Mouse (Mus musculus) intestine, embryonic 15.5 days (tissue): ENCODE results near the gene Ankrd55. TPM values are rescaled to one million over a fixed set of nuclear protein-coding genes. Genes with fewer than 3 reads are reported as not detected.

Experiments used
- ATAC-seq: fragments of 200-750 bp; cut with Nextera tagmentation; 2 replicates; pipeline ENCODE4 v1.8.0; 2017; ENCODE audit warnings: moderate TSS enrichment, moderate library complexity
- H3K27ac ChIP-seq: fragments of 300-500 bp; sonication (generic); 2 replicates; pipeline ENCODE4 v1.5.1; 2015; ENCODE audit warnings: mild to moderate bottlenecking, inconsistent platforms
- H3K27me3 ChIP-seq: fragments of 300-500 bp; sonication (generic); replicated peaks from 2 replicates; pipeline ENCODE4 v1.6.1; 2015; ENCODE audit warnings: inconsistent platforms
- H3K36me3 ChIP-seq: fragments of 300-500 bp; sonication (generic); 2 replicates; pipeline ENCODE4 v1.6.1; 2015; ENCODE audit warnings: inconsistent platforms
- H3K4me1 ChIP-seq: fragments of 300-500 bp; sonication (generic); replicated peaks from 2 replicates; pipeline ENCODE4 v1.6.1; 2015; ENCODE audit warnings: inconsistent platforms
- H3K4me2 ChIP-seq: fragments of 300-500 bp; sonication (generic); replicated peaks from 2 replicates; pipeline ENCODE4 v1.6.1; 2015; ENCODE audit warnings: mild to moderate bottlenecking, inconsistent platforms
- H3K4me3 ChIP-seq: fragments of 300-500 bp; sonication (generic); replicated peaks from 2 replicates; pipeline ENCODE4 v1.5.1; 2015; ENCODE audit warnings: inconsistent platforms
- H3K9ac ChIP-seq: fragments of 300-500 bp; sonication (generic); 2 replicates; pipeline ENCODE4 v1.6.1; 2015; ENCODE audit warnings: inconsistent platforms
- H3K9me3 ChIP-seq: fragments of 300-500 bp; sonication (generic); 2 replicates; pipeline ENCODE4 v1.6.1; 2016; ENCODE audit warnings: inconsistent platforms
- WGBS: fragments of 180-500 bp; shearing (Covaris S2); methylation state at CpG from one replicate; pipeline ENCODE4 v1.1.7; 2015; 5-methylcytosine and 5-hydroxymethylcytosine counted together
- polyA plus RNA-seq: library from polyadenylated mRNA; unstranded; fragments of >200 nt; fragmentation: Nextera tagmentation; extraction: Ambion mirVana; gene quantifications from 2 replicates; pipeline ENCODE4 v1.2.1, GENCODE M21; 2015

Ankrd55 gene
- polyA plus RNA-seq, 1 experiment from 2014 or later = 0.21 TPM

- no peak overlapping the region for H3K9ac ChIP-seq
- H3K36me3 ChIP-seq = no peaks in the 10 kb centered on the region
- H3K4me1 ChIP-seq = no peaks in the 10 kb centered on the region
- 90% methylated on average over 1 of the region's 1 CpGs for WGBS
- H3K4me2 ChIP-seq = no peak overlapping the region
- H3K4me3 ChIP-seq = no peak overlapping the region
- no peaks in the 10 kb centered on the region for H3K9me3 ChIP-seq
- H3K27me3 ChIP-seq = no peaks in the 10 kb centered on the region
- no peak overlapping the region for H3K27ac ChIP-seq
- ATAC-seq = no peak
Measured at GRCm38 (mm10) chr13:112348250-112348649, 60.0 kb downstream of the Ankrd55 start.

GRCm38 (mm10) chr13:112348896-112349484, 60.7 kb downstream of the Ankrd55 start:
- Histone ChIP-seq H3K4me3 (no peak overlapping the region), H3K4me1 (no peaks in the 10 kb centered on the region), H3K9ac (no peak overlapping the region), H3K27me3 (no peaks in the 10 kb centered on the region), H3K9me3 (no peaks in the 10 kb centered on the region), H3K27ac (no peak overlapping the region), H3K4me2 (no peak overlapping the region), H3K36me3 (no peaks in the 10 kb centered on the region)
- no peak for ATAC-seq
- 89% methylated on average over 14 of the region's 14 CpGs for WGBS

- H3K9me3 ChIP-seq = no peaks in the 10 kb centered on the region
- H3K27ac ChIP-seq = no peak overlapping the region
- H3K4me2 ChIP-seq = no peak overlapping the region
- H3K4me3 ChIP-seq = no peak overlapping the region
- no peaks in the 10 kb centered on the region for H3K36me3 ChIP-seq
- no peak overlapping the region for H3K9ac ChIP-seq
- no peaks in the 10 kb centered on the region for H3K27me3 ChIP-seq
- ATAC-seq = no peak
- 92% methylated on average over 7 of the region's 7 CpGs for WGBS
- no peaks in the 10 kb centered on the region for H3K4me1 ChIP-seq
Measured at GRCm38 (mm10) chr13:112349500-112349899, 61.2 kb downstream of the Ankrd55 start.

- H3K4me2 ChIP-seq = no peak overlapping the region
- H3K4me3 ChIP-seq = no peak overlapping the region
- no peak overlapping the region for H3K9ac ChIP-seq
- no peak overlapping the region for H3K27ac ChIP-seq
- no peak for ATAC-seq
- H3K9me3 ChIP-seq = no peaks in the 10 kb centered on the region
- H3K36me3 ChIP-seq = no peaks in the 10 kb centered on the region
- 72% methylated on average over 8 of the region's 8 CpGs for WGBS
- no peaks in the 10 kb centered on the region for H3K4me1 ChIP-seq
- H3K27me3 ChIP-seq = no peaks in the 10 kb centered on the region
Measured at GRCm38 (mm10) chr13:112351943-112352342, 63.7 kb downstream of the Ankrd55 start.

GRCm38 (mm10) chr13:112354109-112354867, 66.0 kb downstream of the Ankrd55 start:
- no peak for ATAC-seq
- no peaks in the 10 kb centered on the region for H3K27me3 ChIP-seq
- 39% methylated on average over 6 of the region's 6 CpGs for WGBS
- no peak overlapping the region for H3K27ac ChIP-seq
- no peaks in the 10 kb centered on the region for H3K4me1 ChIP-seq
- H3K4me3 ChIP-seq = no peak overlapping the region
- H3K36me3 ChIP-seq = no peaks in the 10 kb centered on the region
- no peak overlapping the region for H3K9ac ChIP-seq
- H3K4me2 ChIP-seq = no peak overlapping the region
- H3K9me3 ChIP-seq = no peaks in the 10 kb centered on the region

- H3K9me3 ChIP-seq = no peaks in the 10 kb centered on the region
- 82% methylated on average over 10 of the region's 10 CpGs for WGBS
- no peak overlapping the region for H3K9ac ChIP-seq
- H3K4me2 ChIP-seq = no peak overlapping the region
- H3K27me3 ChIP-seq = no peaks in the 10 kb centered on the region
- no peak for ATAC-seq
- no peak overlapping the region for H3K4me3 ChIP-seq
- no peaks in the 10 kb centered on the region for H3K4me1 ChIP-seq
- no peaks in the 10 kb centered on the region for H3K36me3 ChIP-seq
- no peak overlapping the region for H3K27ac ChIP-seq
Measured at GRCm38 (mm10) chr13:112354958-112355357, 66.7 kb downstream of the Ankrd55 start.

- WGBS = 90% methylated on average over 20 of the region's 20 CpGs
- H3K4me1 ChIP-seq = no peaks in the 10 kb centered on the region
- ATAC-seq = no peak
- no peak overlapping the region for H3K4me3 ChIP-seq
- H3K27me3 ChIP-seq = no peaks in the 10 kb centered on the region
- H3K36me3 ChIP-seq = no peaks in the 10 kb centered on the region
- no peak overlapping the region for H3K9ac ChIP-seq
- no peaks in the 10 kb centered on the region for H3K9me3 ChIP-seq
- no peak overlapping the region for H3K27ac ChIP-seq
- H3K4me2 ChIP-seq = no peak overlapping the region
Measured at GRCm38 (mm10) chr13:112355794-112356486, 67.7 kb downstream of the Ankrd55 start.

GRCm38 (mm10) chr13:112361575-112361974, 73.3 kb downstream of the Ankrd55 start:
- ATAC-seq = no peak
- no peaks in the 10 kb centered on the region for H3K36me3 ChIP-seq
- H3K4me2 ChIP-seq = no peak overlapping the region
- no peaks in the 10 kb centered on the region for H3K27me3 ChIP-seq
- 89% methylated on average over 4 of the region's 4 CpGs for WGBS
- no peak overlapping the region for H3K9ac ChIP-seq
- no peaks in the 10 kb centered on the region for H3K9me3 ChIP-seq
- no peak overlapping the region for H3K27ac ChIP-seq
- H3K4me1 ChIP-seq = 0 out of 2 replicates have a peak, but pooled peaks cover 3% of the 10 kb centered on the region
- H3K4me3 ChIP-seq = no peak overlapping the region

- Histone ChIP-seq H3K4me1 (0 out of 2 replicates have a peak, but pooled peaks cover 3% of the 10 kb centered on the region), H3K4me2 (no peak overlapping the region), H3K9ac (no peak overlapping the region), H3K9me3 (no peaks in the 10 kb centered on the region), H3K36me3 (no peaks in the 10 kb centered on the region), H3K27me3 (no peaks in the 10 kb centered on the region), H3K4me3 (no peak overlapping the region), H3K27ac (no peak overlapping the region)
- no peak for ATAC-seq
- 90% methylated on average over 10 of the region's 10 CpGs for WGBS
Measured at GRCm38 (mm10) chr13:112363218-112363617, 75.0 kb downstream of the Ankrd55 start.

GRCm38 (mm10) chr13:112363746-112364145, 75.5 kb downstream of the Ankrd55 start:
- 91% methylated on average over 3 of the region's 3 CpGs for WGBS
- H3K27me3 ChIP-seq = no peaks in the 10 kb centered on the region
- H3K4me3 ChIP-seq = no peak overlapping the region
- H3K4me2 ChIP-seq = no peak overlapping the region
- H3K27ac ChIP-seq = no peak overlapping the region
- 0 out of 2 replicates have a peak, but pooled peaks cover 3% of the 10 kb centered on the region for H3K4me1 ChIP-seq
- no peaks in the 10 kb centered on the region for H3K36me3 ChIP-seq
- no peaks in the 10 kb centered on the region for H3K9me3 ChIP-seq
- ATAC-seq = no peak
- no peak overlapping the region for H3K9ac ChIP-seq

GRCm38 (mm10) chr13:112364698-112365097, 76.4 kb downstream of the Ankrd55 start:
- no peak overlapping the region for H3K9ac ChIP-seq
- H3K27ac ChIP-seq = no peak overlapping the region
- no peaks in the 10 kb centered on the region for H3K27me3 ChIP-seq
- H3K36me3 ChIP-seq = no peaks in the 10 kb centered on the region
- no peak overlapping the region for H3K4me3 ChIP-seq
- no peak overlapping the region for H3K4me2 ChIP-seq
- no peaks in the 10 kb centered on the region for H3K9me3 ChIP-seq
- 83% methylated on average over 5 of the region's 5 CpGs for WGBS
- no peak for ATAC-seq
- 0 out of 2 replicates have a peak, but pooled peaks cover 3% of the 10 kb centered on the region for H3K4me1 ChIP-seq

- no peak for ATAC-seq
- Histone ChIP-seq H3K4me1 (0 out of 2 replicates have a peak, but pooled peaks cover 3% of the 10 kb centered on the region), H3K27ac (no peak overlapping the region), H3K27me3 (no peaks in the 10 kb centered on the region), H3K4me2 (no peak overlapping the region), H3K9ac (no peak overlapping the region), H3K4me3 (no peak overlapping the region), H3K36me3 (no peaks in the 10 kb centered on the region), H3K9me3 (no peaks in the 10 kb centered on the region)
- WGBS = 64% methylated on average over 5 of the region's 5 CpGs
Measured at GRCm38 (mm10) chr13:112365303-112365702, 77.1 kb downstream of the Ankrd55 start.
